Mouse (Mus musculus) lung, embryonic 14.5 days (tissue): ENCODE measurements around the gene Dbndd1. TPM values are rescaled to one million over a fixed set of nuclear protein-coding genes. Genes with fewer than 3 reads are reported as not detected.
A peak's percentile ranks its signal among the peaks of the same experiment; 100 is the strongest.
"Not testable (repeated sequence)": the region's sequence is repeated elsewhere in the genome, so short reads cannot be mapped to it uniquely, and the experiment has no call there.

ENCODE experiments used
- ATAC-seq: fragments of 200-750 bp; cut with Nextera tagmentation; 2 replicates; pipeline ENCODE4 v1.8.0; 2017; ENCODE audit warnings: mild to moderate bottlenecking, moderate TSS enrichment, moderate library complexity; ENCODE audit not compliant: insufficient read depth
- DNase-seq: peaks from one replicate; pipeline ENCODE4 v3.0.0-alpha.2; 2015
- H3K27ac ChIP-seq: fragments of 300-500 bp; sonication (generic); 2 replicates; pipeline ENCODE4 v1.5.1; 2014; ENCODE audit warnings: low read depth, mild to moderate bottlenecking, moderate library complexity
- H3K27me3 ChIP-seq: fragments of 300-500 bp; sonication (generic); 2 replicates; pipeline ENCODE4 v1.6.1; 2014; ENCODE audit warnings: low read length, control low read depth; ENCODE audit not compliant: insufficient read depth
- H3K36me3 ChIP-seq: fragments of 300-500 bp; sonication (generic); 2 replicates; pipeline ENCODE4 v1.6.1; 2014; ENCODE audit warnings: control low read depth; ENCODE audit not compliant: insufficient read depth
- H3K4me1 ChIP-seq: fragments of 300-500 bp; sonication (generic); 2 replicates; pipeline ENCODE4 v1.6.1; 2014; ENCODE audit warnings: antibody characterized with exemption, control low read depth; ENCODE audit not compliant: insufficient read depth
- H3K4me2 ChIP-seq: fragments of 300-500 bp; sonication (generic); 2 replicates; pipeline ENCODE4 v1.6.1; 2014; ENCODE audit warnings: mild to moderate bottlenecking
- H3K4me3 ChIP-seq: fragments of 300-500 bp; sonication (generic); 2 replicates; pipeline ENCODE4 v1.5.1; 2014; ENCODE audit warnings: low read depth, low read length
- H3K9ac ChIP-seq: fragments of 300-500 bp; sonication (generic); 2 replicates; pipeline ENCODE4 v1.6.1; 2014
- H3K9me3 ChIP-seq: fragments of 300-500 bp; sonication (generic); 2 replicates; pipeline ENCODE4 v1.6.1; 2016; ENCODE audit warnings: low read depth, low read length, control low read depth
- CTCF ChIP-seq: IDR thresholded peaks from 2 replicates; pipeline ENCODE4 v1.5.1; 2016; ENCODE audit warnings: antibody characterized with exemption, low read depth
- WGBS: fragments of 180-500 bp; shearing (Covaris S2); extraction: QIAGEN DNeasy Blood & Tissue Kit; methylation state at CpG from one replicate; pipeline ENCODE4 v1.1.7; 2014; 5-methylcytosine and 5-hydroxymethylcytosine counted together
- polyA plus RNA-seq: library from polyadenylated mRNA; unstranded; fragments of >200 nt; fragmentation: Nextera tagmentation; extraction: Ambion mirVana; gene quantifications from 2 replicates; pipeline ENCODE4 v1.2.1, GENCODE M21; 2014

Dbndd1 gene
- polyA plus RNA-seq, 1 experiment from 2014 or later, result 2.2 TPM

DNA sequence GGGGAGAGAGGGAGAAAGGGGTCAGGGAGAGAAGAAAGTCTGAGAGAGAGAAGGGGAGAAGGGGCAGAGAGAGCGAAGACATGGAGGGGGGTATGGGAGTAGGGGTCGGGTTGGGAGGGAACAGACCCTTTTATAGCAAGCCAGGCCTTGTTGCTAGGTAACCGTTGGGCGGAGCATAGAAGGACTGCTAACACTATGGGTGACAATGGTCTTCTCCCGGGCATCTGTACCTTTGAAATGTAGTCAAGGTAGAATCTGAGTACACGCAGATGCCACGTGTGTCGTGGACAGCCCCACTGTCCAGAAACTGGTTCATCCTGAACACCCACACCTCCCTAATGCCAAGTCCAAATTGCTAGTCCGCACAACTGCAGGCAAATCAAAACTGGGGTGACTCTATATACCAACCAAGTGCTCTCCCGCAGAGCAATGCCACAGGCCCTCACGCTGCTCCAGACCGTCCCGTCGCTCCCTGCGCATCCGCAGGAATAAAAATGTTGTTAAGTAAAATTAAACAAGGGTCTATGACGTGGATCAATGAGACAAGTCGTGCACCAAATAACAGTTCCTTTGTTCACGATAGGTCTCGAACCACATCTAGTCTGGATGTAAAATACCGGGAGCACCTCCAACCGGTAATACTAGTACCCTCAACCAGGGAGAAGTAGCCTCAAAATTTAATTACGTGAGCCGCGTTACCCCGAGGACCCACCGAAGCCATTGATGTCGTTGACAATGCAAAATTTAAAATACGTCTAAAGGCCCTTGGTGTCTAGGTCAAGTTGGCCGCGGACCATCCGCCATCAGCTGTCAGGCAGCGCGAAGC lies 38.1 kb downstream of the Dbndd1 start:
- DNase-seq (peak; percentile 39), ATAC-seq (peak; percentile 37; the same call in 1 of the 2 replicates)
- peaks cover 10% of the 10 kb centered on the region; the same call in 1 of the 2 replicates for H3K4me1 ChIP-seq
- peak overlapping the region; percentile 84 for H3K4me2 ChIP-seq
- H3K9ac ChIP-seq, result peak overlapping the region; percentile 65
- peak overlapping the region; percentile 64 for H3K4me3 ChIP-seq
- peaks cover 18% of the 10 kb centered on the region for H3K36me3 ChIP-seq
- WGBS, result 10% methylated on average over 34 of the region's 34 CpGs
- peak overlapping the region; percentile 87 for H3K27ac ChIP-seq
- no peaks in the 10 kb centered on the region for H3K9me3 ChIP-seq
- H3K27me3 ChIP-seq, result no peaks in the 10 kb centered on the region
- no peak for TF ChIP-seq CTCF

DNA sequence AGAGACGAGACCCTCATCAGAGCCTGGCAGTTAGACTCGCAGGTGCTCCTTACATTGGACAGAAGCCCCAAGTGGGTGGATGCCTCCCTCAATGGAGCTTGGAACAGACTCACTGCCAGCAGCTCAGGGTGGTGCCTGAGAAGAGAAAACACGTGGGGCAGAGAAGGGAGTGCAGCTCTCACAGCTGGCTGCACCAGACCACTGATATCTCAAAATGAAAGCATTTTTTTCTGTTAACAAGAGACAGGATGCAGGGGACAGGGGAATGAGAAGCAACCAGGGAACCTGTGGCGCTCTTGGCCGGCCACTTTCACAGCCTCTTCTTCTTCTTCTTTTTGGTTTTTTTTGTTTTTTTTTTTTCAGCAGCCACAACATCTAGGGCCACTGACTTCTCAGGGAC lies 40.7 kb downstream of the Dbndd1 start:
- not testable (repeated sequence) for H3K9me3 ChIP-seq, H3K27ac ChIP-seq, DNase-seq, H3K4me3 ChIP-seq, H3K36me3 ChIP-seq, H3K9ac ChIP-seq, H3K4me1 ChIP-seq, H3K4me2 ChIP-seq, ATAC-seq, H3K27me3 ChIP-seq
- 62% methylated on average over 5 of the region's 5 CpGs for WGBS

DNA sequence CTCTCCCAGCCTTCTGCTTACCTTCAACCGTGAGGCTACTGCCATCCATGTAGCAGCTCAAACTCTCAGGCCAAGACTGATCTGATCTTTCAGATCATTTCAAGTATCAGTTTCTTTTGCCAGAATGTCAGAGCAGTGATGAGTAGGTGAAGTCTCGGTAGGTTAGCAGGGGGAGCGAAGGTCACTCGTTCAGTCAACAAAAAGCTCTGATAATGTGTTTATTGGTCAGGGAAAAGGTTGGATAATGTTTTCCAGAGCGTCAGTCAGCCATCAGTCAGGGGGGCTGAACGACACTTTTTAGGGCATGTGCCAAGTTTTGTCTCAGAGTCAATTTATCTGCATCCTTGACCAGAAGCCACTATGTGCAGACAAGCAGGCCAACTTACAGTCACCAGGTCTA lies 42.3 kb downstream of the Dbndd1 start:
- not testable (repeated sequence) for H3K4me3 ChIP-seq, DNase-seq, H3K4me2 ChIP-seq, H3K27me3 ChIP-seq, H3K27ac ChIP-seq, ATAC-seq, H3K9ac ChIP-seq, H3K4me1 ChIP-seq, H3K36me3 ChIP-seq, H3K9me3 ChIP-seq
- 49% methylated on average over 6 of the region's 6 CpGs for WGBS

DNA sequence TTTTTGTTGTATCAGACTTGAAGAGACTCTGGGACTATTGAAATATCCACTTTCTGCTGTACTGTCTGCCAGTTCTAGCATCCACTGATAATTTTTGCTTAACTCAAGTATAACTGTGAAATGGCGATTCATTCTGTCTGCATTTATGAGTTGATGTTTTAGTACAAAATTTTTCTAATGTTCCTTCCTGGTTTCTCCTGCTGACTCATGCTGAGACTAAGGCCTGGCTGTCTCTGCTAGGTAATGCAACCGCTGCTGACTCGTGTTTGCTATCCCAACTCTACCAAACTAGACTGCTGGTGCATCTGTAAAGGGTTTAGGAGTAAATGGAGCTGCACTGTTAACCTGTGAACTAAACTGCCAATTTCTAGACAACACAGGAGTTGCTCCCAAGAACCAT lies 47.8 kb downstream of the Dbndd1 start:
- Histone ChIP-seq H3K9me3 (no peaks in the 10 kb centered on the region), H3K27me3 (no peaks in the 10 kb centered on the region), H3K4me1 (no peaks in the 10 kb centered on the region), H3K27ac (no peak overlapping the region), H3K9ac (no peak overlapping the region), H3K4me2 (no peak overlapping the region), H3K4me3 (no peak overlapping the region), H3K36me3 (peaks cover 8% of the 10 kb centered on the region)
- ATAC-seq (no peak), DNase-seq (no peak)
- no peak for TF ChIP-seq CTCF
- WGBS, result 71% methylated on average over 3 of the region's 3 CpGs

DNA sequence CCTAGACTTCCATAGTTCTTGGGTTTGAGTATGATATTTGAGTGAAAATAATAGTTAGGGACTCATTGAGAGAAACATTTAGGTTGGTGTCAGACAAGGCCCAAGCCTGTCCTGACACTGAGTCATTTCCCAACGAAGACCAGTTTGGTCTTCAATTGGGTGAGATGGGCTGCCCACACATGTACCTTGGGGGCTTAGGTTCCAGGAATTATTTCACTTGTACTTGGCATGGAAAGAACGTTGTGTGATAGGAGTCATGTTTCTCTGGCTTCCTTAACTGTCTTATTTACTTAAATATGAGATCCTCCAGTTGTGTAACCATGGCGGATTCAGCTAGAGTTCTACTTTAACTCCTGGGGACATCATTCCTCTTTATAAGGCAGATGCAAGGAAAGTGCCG lies 51.6 kb downstream of the Dbndd1 start:
- no peak for DNase-seq
- WGBS, result 82% methylated on average over 4 of the region's 4 CpGs
- H3K27me3 ChIP-seq, result no peaks in the 10 kb centered on the region
- no peaks in the 10 kb centered on the region for H3K4me1 ChIP-seq
- no peak overlapping the region for H3K9ac ChIP-seq
- H3K36me3 ChIP-seq, result peaks cover 38% of the 10 kb centered on the region
- H3K4me2 ChIP-seq, result no peak overlapping the region
- H3K27ac ChIP-seq, result no peak overlapping the region
- no peak for ATAC-seq
- H3K9me3 ChIP-seq, result no peaks in the 10 kb centered on the region
- TF ChIP-seq CTCF, result no peak
- no peak overlapping the region for H3K4me3 ChIP-seq

Other genes with a start within 250 kb of the Dbndd1 start
- gene Fanca, start 196.9 kb downstream of the Dbndd1 start, polyA plus RNA-seq, result 40.0 and 41.6 TPM in 2 replicates
- gene Spire2, start 182.8 kb downstream of the Dbndd1 start, polyA plus RNA-seq, result 1.7 TPM in 2 replicates
- gene Tcf25, start 141.7 kb downstream of the Dbndd1 start, polyA plus RNA-seq, result 144 and 146 TPM in 2 replicates
- gene Mc1r, start 108.4 kb downstream of the Dbndd1 start, polyA plus RNA-seq, result not detected in 2 replicates
- 1.7 and 3.0 TPM in 2 replicates for gene Tubb3, start 104.0 kb downstream of the Dbndd1 start, polyA plus RNA-seq
- 34.1 and 34.3 TPM in 2 replicates for gene Def8, start 91.9 kb downstream of the Dbndd1 start, polyA plus RNA-seq
- gene Afg3l1, start 37.6 kb downstream of the Dbndd1 start, polyA plus RNA-seq, result 39.4 and 40.9 TPM in 2 replicates
- 29.8 and 30.6 TPM in 2 replicates for gene Gas8, start 3.4 kb upstream of the Dbndd1 start, polyA plus RNA-seq
- 12.3 and 12.9 TPM in 2 replicates for gene Rhou, start 138.5 kb upstream of the Dbndd1 start, polyA plus RNA-seq